ENCODE assay signal across 11 mouse cellular contexts in genomic region chr15:103334194-103334593, GRCm38 (mm10). TPM values are rescaled to one million over a fixed set of nuclear protein-coding genes. Genes with fewer than 3 reads are reported as not detected.
DNase-seq lines count a peak whose midpoint lies in the region; ATAC-seq and TF ChIP-seq lines count a peak whose summit lies in the region.
"Had no signal": no experiment of that assay in that cellular context is flagged by ENCODE, and none has a peak within 500 bp of the region (broad histone marks: within the 10 kb centered on the region; RNA-seq: fewer than 3 reads in every experiment).

No protein-coding gene starts in this region.

- TF ChIP-seq RAD21 in CH12.LX (IDR thresholded peaks at IDR 0.05; ENCODE audit: low read depth, low read length) = no peak

- dilution Hi-C loops in CH12.LX (cut with MboI; ENCODE audit: extremely low pct_ligation_motif_present, extremely low pct_unique_long_range_greater_than_20kb, low sequenced_read_pairs) = no loop called here

- in situ Hi-C loops in CH12.LX (cut with MboI; ENCODE audit: low pct_ligation_motif_present, low pct_unique_long_range_greater_than_20kb, low sequenced_read_pairs) = no loop called here

- H3K4me1 ChIP-seq in CH12.LX (ENCODE audit: control insufficient read depth in 1 of 2, insufficient read depth in 2 of 2) = peaks cover 18 to 79% of the 10 kb centered on the region in 2 experiments
- H3K4me1 ChIP-seq in forebrain, embryonic 11.5 days (replicated peaks; ENCODE audit: control insufficient read depth, insufficient read depth, low read length) = peaks cover 24% of the 10 kb centered on the region
- peaks cover 35% of the 10 kb centered on the region for H3K4me1 ChIP-seq in liver, embryonic 15.5 days (replicated peaks)
- no peaks in the 10 kb centered on the region for H3K4me1 ChIP-seq in lung, adult 2 months (ENCODE audit: control insufficient read depth, insufficient read depth, low read length)

- H3K36me3 ChIP-seq in CH12.LX (replicated peaks in 1 of 2; ENCODE audit: control insufficient read depth in 1 of 2, insufficient read depth in 1 of 2, low read length in 1 of 2) = peaks cover 0 to 7% of the 10 kb centered on the region in 2 experiments
- H3K36me3 ChIP-seq in forebrain, embryonic 11.5 days (ENCODE audit: control insufficient read depth, insufficient read depth, low read length) = no peaks in the 10 kb centered on the region
- no peaks in the 10 kb centered on the region for H3K36me3 ChIP-seq in liver, embryonic 15.5 days (replicated peaks)
- H3K36me3 ChIP-seq: hindbrain, embryonic 15.5 days had no signal

- 0% methylated on average over 2 of the region's 2 CpGs for whole genome bisulfite sequencing in forebrain, embryonic 11.5 days
- 30% methylated on average over 2 of the region's 2 CpGs for WGBS in liver, embryonic 15.5 days (ENCODE audit: insufficient replicate concordance)
- 27% methylated on average over 2 of the region's 2 CpGs for WGBS in lung, adult 2 months

- peak; percentile 67 for ATAC-seq in forebrain, embryonic 11.5 days (replicated peaks; ENCODE audit: low FRiP score)
- peak; percentile 39; the same call in 1 of the 2 replicates for ATAC-seq in liver, embryonic 15.5 days (ENCODE audit: insufficient read depth)
- ATAC-seq: Patski had no signal

- TF ChIP-seq POLR2A in CH12.LX (IDR thresholded peaks at IDR 0.05; ENCODE audit: low read depth, low read length) = no peak
- no peak for TF ChIP-seq POLR2A in lung, adult 2 months (IDR thresholded peaks at IDR 0.05; ENCODE audit: borderline replicate concordance, extremely low read depth, low read depth, low read length)

- peak overlapping the region; percentile 64 for H3K4me2 ChIP-seq in CH12.LX (ENCODE audit: insufficient read depth, low read depth, poor library complexity, severe bottlenecking)
- no peak overlapping the region for H3K4me2 ChIP-seq in forebrain, embryonic 11.5 days (ENCODE audit: low read depth, low read length, severe bottlenecking)
- H3K4me2 ChIP-seq in liver, embryonic 15.5 days = peak overlapping the region; percentile 54
- H3K4me2 ChIP-seq: hindbrain, embryonic 15.5 days had no signal

- no peaks in the 10 kb centered on the region for H3K9me3 ChIP-seq in CH12.LX (replicated peaks; ENCODE audit: low read length)
- no peaks in the 10 kb centered on the region for H3K9me3 ChIP-seq in forebrain, embryonic 11.5 days (ENCODE audit: control insufficient read depth, low read length)
- no peaks in the 10 kb centered on the region for H3K9me3 ChIP-seq in liver, embryonic 15.5 days (replicated peaks)
- H3K9me3 ChIP-seq: hindbrain, embryonic 15.5 days had no signal

- no peaks in the 10 kb centered on the region for H3K79me2 ChIP-seq in CH12.LX (replicated peaks; ENCODE audit: control insufficient read depth, extremely low read depth, insufficient read depth, poor library complexity, severe bottlenecking)

- DNase-seq in cerebellum, adult 11-12 months = peak; percentile 11
- DNase-seq in cerebellum, postnatal 36 days = no peak
- DNase-seq in CH12.LX (ENCODE audit: extremely low read depth) = no peak
- no peak for DNase-seq in forebrain, embryonic 11.5 days (ENCODE audit: low spot score)
- no peak for DNase-seq in frontal cortex, postnatal 25 days (ENCODE audit: low spot score in 2 of 2)
- DNase-seq in spleen, postnatal 4 days (ENCODE audit: low spot score in 2 of 2) = no peak
- no peak for DNase-seq in lung, adult 2 months

- TF ChIP-seq CTCF in CH12.LX (conservative IDR thresholded peaks at IDR 0.05 in 1 of 2, IDR thresholded peaks at IDR 0.05 in 1 of 2; ENCODE audit: low read depth in 2 of 2, low read length in 2 of 2) = no peak
- TF ChIP-seq CTCF in lung, adult 2 months (IDR thresholded peaks at IDR 0.05; ENCODE audit: insufficient read depth, low read length) = no peak

- no peak for TF ChIP-seq EP300 in CH12.LX (IDR thresholded peaks at IDR 0.05; ENCODE audit: low read length)

- no peaks in the 10 kb centered on the region for H3K27me3 ChIP-seq in CH12.LX (replicated peaks)
- H3K27me3 ChIP-seq in forebrain, embryonic 11.5 days (ENCODE audit: control insufficient read depth, insufficient read depth, low read length) = peaks cover 6% of the 10 kb centered on the region
- peaks cover 16% of the 10 kb centered on the region for H3K27me3 ChIP-seq in liver, embryonic 15.5 days
- H3K27me3 ChIP-seq: hindbrain, embryonic 15.5 days; Patski had no signal

- no peak overlapping the region for H3K9ac ChIP-seq in CH12.LX (ENCODE audit: insufficient read depth, low read depth)
- peak overlapping the region; percentile 13; the same call in 1 of the 2 replicates for H3K9ac ChIP-seq in forebrain, embryonic 11.5 days (ENCODE audit: low read length)
- no peak overlapping the region for H3K9ac ChIP-seq in liver, embryonic 15.5 days
- H3K9ac ChIP-seq: hindbrain, embryonic 15.5 days had no signal

- no peak overlapping the region for H3K27ac ChIP-seq in CH12.LX (ENCODE audit: insufficient read depth, low read depth)
- H3K27ac ChIP-seq in forebrain, embryonic 11.5 days (ENCODE audit: low read depth, low read length) = no peak overlapping the region
- H3K27ac ChIP-seq in liver, embryonic 15.5 days (replicated peaks) = peak overlapping the region; percentile 67
- H3K27ac ChIP-seq: hindbrain, embryonic 15.5 days had no signal

- H3K4me3 ChIP-seq in CH12.LX (replicated peaks in 1 of 3; ENCODE audit: low read depth in 2 of 3, low read length in 2 of 3, poor library complexity in 1 of 3) = peak overlapping the region in 2 of 3 experiments; percentile 39 to 59
- H3K4me3 ChIP-seq in forebrain, embryonic 11.5 days (ENCODE audit: low read depth, low read length) = no peak overlapping the region
- peak overlapping the region; percentile 32 for H3K4me3 ChIP-seq in liver, embryonic 15.5 days (replicated peaks)
- no peak overlapping the region for H3K4me3 ChIP-seq in lung, adult 2 months (replicated peaks; ENCODE audit: extremely low read depth, low read depth, low read length)
- H3K4me3 ChIP-seq: hindbrain, embryonic 15.5 days had no signal

TF ChIP-seq in CH12.LX, 34 proteins besides CTCF, POLR2A, EP300 and RAD21:
- TF ChIP-seq MAX (IDR thresholded peaks at IDR 0.05; ENCODE audit: low read length) (no peak), GABPA (IDR thresholded peaks at IDR 0.05; ENCODE audit: insufficient replicate concordance, low read depth, low read length) (no peak), HCFC1 (IDR thresholded peaks at IDR 0.05; ENCODE audit: low read depth, low read length) (no peak), JUN (IDR thresholded peaks at IDR 0.05; ENCODE audit: insufficient read depth, low read depth, low read length) (no peak), MAZ (IDR thresholded peaks at IDR 0.05; ENCODE audit: low read depth, low read length) (0 out of 2 replicates have a peak, but pooled peaks have one; percentile 3), MXI1 (IDR thresholded peaks at IDR 0.05; ENCODE audit: low read depth, low read length) (no peak), CHD1 (IDR thresholded peaks at IDR 0.05; ENCODE audit: low read depth, low read length) (no peak), SIN3A (IDR thresholded peaks at IDR 0.05; ENCODE audit: low read length) (no peak), CHD2 (IDR thresholded peaks at IDR 0.05; ENCODE audit: low read length) (0 out of 2 replicates have a peak, but pooled peaks have one; percentile 19)
TF ChIP-seq in CH12.LX: peak in this region for 2.

RNA-seq across cellular contexts. Expression of gene Zfp385a, which starts 5.7 kb away (rescaled TPM):
- total RNA-seq in CH12.LX (2012; rRNA removed) (2.7 and 3.1 TPM in 2 replicates), CH12.LX (2014; rRNA removed) (1.0 and 1.2 TPM in 2 replicates)
- polyA plus RNA-seq in CH12.LX (2012; ENCODE audit: insufficient read length, low read depth) = 45.2 and 59.9 TPM in 2 replicates
- 27.4 and 27.8 TPM in 2 replicates for polyA plus RNA-seq in forebrain, embryonic 11.5 days (2014; fragmentation: Nextera tagmentation; extraction: Ambion mirVana)
- polyA plus RNA-seq in liver, embryonic 15.5 days (2015; fragmentation: Nextera tagmentation; extraction: Ambion mirVana) = 6.0 and 6.6 TPM in 2 replicates
- polyA plus RNA-seq in lung, adult 2 months (2012; rRNA removed) = 9.9 and 11.7 TPM in 2 replicates

RNA-seq across cellular contexts. Expression of gene Gpr84, which starts 23.8 kb away (rescaled TPM):
- total RNA-seq in CH12.LX (2012; rRNA removed) = 0.25 and 0.42 TPM in 2 replicates
- 0.26 and 0.66 TPM in 2 replicates for total RNA-seq in CH12.LX (2014; rRNA removed)
- 0.79 and 1.4 TPM in 2 replicates for polyA plus RNA-seq in CH12.LX (2012; ENCODE audit: insufficient read length, low read depth)
- polyA plus RNA-seq in forebrain, embryonic 11.5 days (2014; fragmentation: Nextera tagmentation; extraction: Ambion mirVana) = not detected in 2 replicates
- polyA plus RNA-seq in liver, embryonic 15.5 days (2015; fragmentation: Nextera tagmentation; extraction: Ambion mirVana) = 0.86 and 1.0 TPM in 2 replicates
- 0.08 and 0.22 TPM in 2 replicates for polyA plus RNA-seq in lung, adult 2 months (2012; rRNA removed)
- total RNA-seq: gastrocnemius, adult 8-10 months had no signal
- polyA plus RNA-seq: Patski had no signal

RNA-seq across cellular contexts. Expression of gene Itga5, which starts 32.4 kb away (rescaled TPM):
- total RNA-seq in CH12.LX (2012; rRNA removed) = 0.17 and 0.21 TPM in 2 replicates
- total RNA-seq in CH12.LX (2014; rRNA removed) = 0.07 and 0.28 TPM in 2 replicates
- 1.6 and 1.8 TPM in 2 replicates for polyA plus RNA-seq in CH12.LX (2012; ENCODE audit: insufficient read length, low read depth)
- polyA plus RNA-seq in forebrain, embryonic 11.5 days (2014; fragmentation: Nextera tagmentation; extraction: Ambion mirVana) = 22.0 and 22.4 TPM in 2 replicates
- polyA plus RNA-seq in liver, embryonic 15.5 days (2015; fragmentation: Nextera tagmentation; extraction: Ambion mirVana) = 15.9 and 19.1 TPM in 2 replicates
- 34.3 and 35.9 TPM in 2 replicates for polyA plus RNA-seq in lung, adult 2 months (2012; rRNA removed)

Comparison
In these comparisons a context has a peak if more than half of its experiments do, and no peak if none do; other contexts are left out.
1. H3K4me3 ChIP-seq: peak in CH12.LX (2 of 3) and liver, embryonic 15.5 days (single experiment); none in forebrain, embryonic 11.5 days (single experiment) and lung, adult 2 months (single experiment).